Mouse (Mus musculus): ENCODE measurements at regions not wholly inside any gene's neighbourhood (a gene's known extent, or its start where the extent isn't known, plus 50 kb on each side); places are given as distances from the start of the nearest gene placed in this dataset.

GRCm38 (mm10) chr14:105383382-105383781, 125.0 kb downstream of the Ndfip2 start:
- no peaks in the 10 kb centered on the region for H3K27me3 ChIP-seq (ENCODE audit: control insufficient read depth, insufficient read depth, low read length)
- ATAC-seq (ENCODE audit: low FRiP score, low read depth): no peak
- TF ChIP-seq POLR2A (IDR thresholded peaks at IDR 0.05; ENCODE audit: borderline replicate concordance, extremely low read depth, insufficient read depth, insufficient read length): no peak
- WGBS: 77% methylated on average over 5 of the region's 5 CpGs
- no peaks in the 10 kb centered on the region for H3K9me3 ChIP-seq (ENCODE audit: control insufficient read depth, low read length)
- no peaks in the 10 kb centered on the region for H3K36me3 ChIP-seq (ENCODE audit: control insufficient read depth, insufficient read depth, low read length)
- peaks cover 8% of the 10 kb centered on the region for H3K4me1 ChIP-seq (ENCODE audit: control insufficient read depth, insufficient read depth, low read length)
- DNase-seq (ENCODE audit: low spot score): no peak
- H3K9ac ChIP-seq (ENCODE audit: low read depth, low read length, severe bottlenecking): no peak overlapping the region
- H3K4me3 ChIP-seq (replicated peaks; ENCODE audit: low read length): no peak overlapping the region
- no peak overlapping the region for H3K27ac ChIP-seq (replicated peaks; ENCODE audit: low read depth, low read length)
- no peak overlapping the region for H3K4me2 ChIP-seq (replicated peaks; ENCODE audit: low read depth, low read length, severe bottlenecking)

GRCm38 (mm10) chr14:105380101-105380500, 121.7 kb downstream of the Ndfip2 start:
- Histone ChIP-seq H3K27ac (replicated peaks; ENCODE audit: low read depth, low read length) (no peak overlapping the region), H3K4me1 (ENCODE audit: control insufficient read depth, insufficient read depth, low read length) (peaks cover 22% of the 10 kb centered on the region), H3K27me3 (ENCODE audit: control insufficient read depth, insufficient read depth, low read length) (no peaks in the 10 kb centered on the region), H3K4me3 (replicated peaks; ENCODE audit: low read length) (no peak overlapping the region), H3K9ac (ENCODE audit: low read depth, low read length, severe bottlenecking) (no peak overlapping the region), H3K9me3 (ENCODE audit: control insufficient read depth, low read length) (no peaks in the 10 kb centered on the region), H3K4me2 (replicated peaks; ENCODE audit: low read depth, low read length, severe bottlenecking) (no peak overlapping the region), H3K36me3 (ENCODE audit: control insufficient read depth, insufficient read depth, low read length) (no peaks in the 10 kb centered on the region)
- TF ChIP-seq POLR2A (IDR thresholded peaks at IDR 0.05; ENCODE audit: borderline replicate concordance, extremely low read depth, insufficient read depth, insufficient read length): no peak
- DNase-seq (ENCODE audit: low spot score) (no peak), ATAC-seq (ENCODE audit: low FRiP score, low read depth) (no peak)
- 50% methylated on average over 4 of the region's 4 CpGs for WGBS

- Histone ChIP-seq H3K9me3 (ENCODE audit: control insufficient read depth, low read length) (no peaks in the 10 kb centered on the region), H3K4me3 (replicated peaks; ENCODE audit: low read length) (no peak overlapping the region), H3K4me2 (replicated peaks; ENCODE audit: low read depth, low read length, severe bottlenecking) (no peak overlapping the region), H3K9ac (ENCODE audit: low read depth, low read length, severe bottlenecking) (no peak overlapping the region), H3K36me3 (ENCODE audit: control insufficient read depth, insufficient read depth, low read length) (no peaks in the 10 kb centered on the region), H3K27ac (replicated peaks; ENCODE audit: low read depth, low read length) (0 out of 2 replicates have a peak overlapping the region, but pooled peaks have one; percentile 39), H3K4me1 (ENCODE audit: control insufficient read depth, insufficient read depth, low read length) (peaks cover 22% of the 10 kb centered on the region), H3K27me3 (ENCODE audit: control insufficient read depth, insufficient read depth, low read length) (no peaks in the 10 kb centered on the region)
- WGBS: 7% methylated on average over 5 of the region's 5 CpGs
- ATAC-seq (ENCODE audit: low FRiP score, low read depth) (peak; percentile 90), DNase-seq (ENCODE audit: low spot score) (peak; percentile 74)
- no peak for TF ChIP-seq POLR2A (IDR thresholded peaks at IDR 0.05; ENCODE audit: borderline replicate concordance, extremely low read depth, insufficient read depth, insufficient read length)
Measured at GRCm38 (mm10) chr14:105377770-105378169, 119.4 kb downstream of the Ndfip2 start.

DNA sequence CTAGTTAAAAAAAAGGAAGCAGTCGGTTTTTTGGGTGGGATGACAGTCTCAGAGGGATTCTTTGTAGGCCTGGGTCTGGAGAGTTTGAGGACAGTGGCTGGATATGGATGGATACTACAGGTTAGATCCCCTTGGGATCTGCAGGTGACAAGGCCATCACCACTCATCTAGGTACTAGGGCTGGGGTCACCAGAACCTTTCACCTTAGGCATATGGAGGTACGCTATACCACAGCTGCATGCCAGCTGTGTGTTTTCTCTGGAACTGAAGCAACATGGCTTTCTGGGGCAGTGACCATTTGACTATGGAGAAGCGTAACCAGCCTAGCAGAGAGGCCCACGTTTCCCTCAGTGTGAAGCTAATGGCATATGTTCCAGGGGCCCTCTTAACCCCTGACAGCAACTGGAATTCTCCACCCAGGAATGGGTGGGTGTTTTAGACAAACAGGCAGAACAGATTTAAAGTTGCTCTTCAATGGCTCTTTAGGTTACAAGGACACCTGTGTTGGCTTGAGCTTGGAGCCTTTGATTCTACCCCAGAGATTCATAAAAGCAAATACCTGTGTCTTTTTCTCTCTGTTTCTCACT, 118.8 kb downstream of the Ndfip2 start:
- Histone ChIP-seq H3K27me3 (ENCODE audit: control insufficient read depth, insufficient read depth, low read length) (no peaks in the 10 kb centered on the region), H3K36me3 (ENCODE audit: control insufficient read depth, insufficient read depth, low read length) (no peaks in the 10 kb centered on the region), H3K4me3 (replicated peaks; ENCODE audit: low read length) (no peak overlapping the region), H3K4me1 (ENCODE audit: control insufficient read depth, insufficient read depth, low read length) (peaks cover 22% of the 10 kb centered on the region), H3K9me3 (ENCODE audit: control insufficient read depth, low read length) (no peaks in the 10 kb centered on the region), H3K9ac (ENCODE audit: low read depth, low read length, severe bottlenecking) (no peak overlapping the region), H3K4me2 (replicated peaks; ENCODE audit: low read depth, low read length, severe bottlenecking) (no peak overlapping the region), H3K27ac (replicated peaks; ENCODE audit: low read depth, low read length) (peak overlapping the region; percentile 43; the same call in 1 of the 2 replicates)
- ATAC-seq (ENCODE audit: low FRiP score, low read depth): peak; percentile 83
- 36% methylated on average over 4 of the region's 4 CpGs for WGBS
- DNase-seq (ENCODE audit: low spot score): peak; percentile 49
- no peak for TF ChIP-seq POLR2A (IDR thresholded peaks at IDR 0.05; ENCODE audit: borderline replicate concordance, extremely low read depth, insufficient read depth, insufficient read length)

DNA sequence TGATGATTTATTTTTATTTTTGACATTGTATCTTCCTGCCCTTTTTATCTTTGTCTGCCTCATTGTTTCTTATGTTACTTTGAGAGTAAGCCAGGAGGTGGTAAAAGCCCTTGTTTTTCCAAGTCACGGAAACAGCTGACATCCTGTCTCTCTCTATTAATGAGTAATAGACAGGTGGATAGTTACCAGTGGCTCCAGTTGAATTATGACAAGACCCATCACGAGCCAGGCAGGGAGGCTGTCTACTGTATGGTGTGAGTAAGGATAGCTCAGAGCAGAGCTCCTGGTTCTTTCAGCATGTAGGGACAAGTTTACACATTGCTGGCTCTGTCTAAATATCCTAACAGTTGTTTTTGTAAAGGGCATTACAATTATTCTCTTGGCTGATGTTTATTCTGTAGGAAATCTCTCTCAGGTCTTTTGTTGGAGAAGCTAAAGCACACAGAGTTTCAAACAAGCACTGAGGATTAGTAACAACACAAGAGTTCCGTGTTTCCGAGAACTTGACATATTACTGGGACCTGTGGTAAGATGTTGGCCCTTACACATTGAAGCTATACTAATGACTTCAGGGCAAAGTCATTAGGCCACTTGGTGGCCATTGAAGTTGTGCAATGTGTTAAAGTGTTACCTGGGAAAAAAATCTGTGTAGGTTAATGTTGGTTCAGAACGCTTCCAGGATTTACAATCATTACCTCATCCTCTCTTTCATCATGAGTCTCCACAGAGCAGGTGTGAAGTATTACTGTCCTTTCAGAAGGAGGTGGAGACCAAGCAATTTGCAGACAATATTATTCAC, 111.5 kb downstream of the Ndfip2 start:
- 56% methylated on average over 5 of the region's 5 CpGs for whole genome bisulfite sequencing
- TF ChIP-seq POLR2A (IDR thresholded peaks at IDR 0.05; ENCODE audit: borderline replicate concordance, extremely low read depth, insufficient read depth, insufficient read length): no peak
- H3K4me1 ChIP-seq (ENCODE audit: control insufficient read depth, insufficient read depth, low read length): no peaks in the 10 kb centered on the region
- no peaks in the 10 kb centered on the region for H3K27me3 ChIP-seq (ENCODE audit: control insufficient read depth, insufficient read depth, low read length)
- H3K4me3 ChIP-seq (replicated peaks; ENCODE audit: low read length): no peak overlapping the region
- no peaks in the 10 kb centered on the region for H3K9me3 ChIP-seq (ENCODE audit: control insufficient read depth, low read length)
- ATAC-seq (ENCODE audit: low FRiP score, low read depth) (no peak), DNase-seq (ENCODE audit: low spot score) (peak; percentile 14)
- no peak overlapping the region for H3K9ac ChIP-seq (ENCODE audit: low read depth, low read length, severe bottlenecking)
- no peak overlapping the region for H3K27ac ChIP-seq (replicated peaks; ENCODE audit: low read depth, low read length)
- no peak overlapping the region for H3K4me2 ChIP-seq (replicated peaks; ENCODE audit: low read depth, low read length, severe bottlenecking)
- no peaks in the 10 kb centered on the region for H3K36me3 ChIP-seq (ENCODE audit: control insufficient read depth, insufficient read depth, low read length)
